Mouse (Mus musculus) kidney, adult 2 months (tissue): ENCODE data around the gene Tsen2.

Source experiments
- CTCF ChIP-seq: fragments of 200-500 bp; conservative IDR thresholded peaks from 2 replicates; pipeline ENCODE4 v1.5.1; 2011; ENCODE audit warnings: low read depth, mild to moderate bottlenecking, control low read depth, low read length, moderate library complexity, mixed read lengths; ENCODE audit not compliant: insufficient read depth, insufficient read length
- POLR2A ChIP-seq: fragments of 200-500 bp; IDR thresholded peaks from one replicate; pipeline ENCODE4 v1.6.1; 2011; ENCODE audit warnings: low read depth, low read length, control low read depth

GRCm38 (mm10) chr6:115558176-115558575 lies 13.7 kb downstream of the Tsen2 start:
- TF ChIP-seq CTCF (no peak), POLR2A (no peak)
